Mouse (Mus musculus): ENCODE data around the gene Med22.
"Not testable (repeated sequence)": the region's sequence is repeated elsewhere in the genome, so short reads cannot be mapped to it uniquely, and the experiment has no call there.

The Med22 gene

GRCm38 (mm10) chr2:26915927-26916728, 5.7 kb upstream of the Med22 start, which contains the start of the genes Surf2 and Surf1:
Surf2 (plus strand) TSS chr2:26916367.
Surf1 (minus strand) TSS chr2:26916530.
- peak; percentile 82 for DNase-seq

GRCm38 (mm10) chr2:26914148-26914941, 3.9 kb upstream of the Med22 start:
- no peak for DNase-seq

- no peak for DNase-seq
Observed at GRCm38 (mm10) chr2:26913416-26914147, 3.1 kb upstream of the Med22 start.

GRCm38 (mm10) chr2:26912253-26912770, 1.8 kb upstream of the Med22 start:
- no peak for DNase-seq

- peak; percentile 70 for DNase-seq
Observed at GRCm38 (mm10) chr2:26910994-26911765, 703 bp upstream of the Med22 start.

- DNase-seq, result no peak
Observed at GRCm38 (mm10) chr2:26909387-26909784, 1.1 kb downstream of the Med22 start.

GRCm38 (mm10) chr2:26908710-26909386, 1.6 kb downstream of the Med22 start:
- no peak for DNase-seq

GRCm38 (mm10) chr2:26907109-26907508, 3.4 kb downstream of the Med22 start:
- peak; percentile 37 for DNase-seq

- no peak for DNase-seq
Observed at GRCm38 (mm10) chr2:26906431-26906830, 4.0 kb downstream of the Med22 start.

GRCm38 (mm10) chr2:26905936-26906335, 4.5 kb downstream of the Med22 start:
- DNase-seq, result no peak

GRCm38 (mm10) chr2:26903311-26903710, 7.2 kb downstream of the Med22 start:
- no peak for DNase-seq

GRCm38 (mm10) chr2:26902467-26903220, 7.8 kb downstream of the Med22 start, which contains the start of gene Surf6:
Surf6 (minus strand) TSS chr2:26902879.
- peak; percentile 91 for DNase-seq

- DNase-seq, result no peak
Observed at GRCm38 (mm10) chr2:26901834-26902400, 8.6 kb downstream of the Med22 start.

- no peak for DNase-seq
Observed at GRCm38 (mm10) chr2:26900731-26901130, 9.7 kb downstream of the Med22 start.

GRCm38 (mm10) chr2:26895898-26896297, 14.6 kb downstream of the Med22 start:
- DNase-seq, result no peak

GRCm38 (mm10) chr2:26886170-26886569, 24.3 kb downstream of the Med22 start:
- DNase-seq, result not testable (repeated sequence)

GRCm38 (mm10) chr2:26885541-26885940, 24.9 kb downstream of the Med22 start:
- DNase-seq, result not testable (repeated sequence)

GRCm38 (mm10) chr2:26878571-26878970, 31.9 kb downstream of the Med22 start:
- no peak for DNase-seq

- no peak for DNase-seq
Observed at GRCm38 (mm10) chr2:26870666-26871065, 39.8 kb downstream of the Med22 start.

- DNase-seq, result no peak
Observed at GRCm38 (mm10) chr2:26864879-26865278, 45.6 kb downstream of the Med22 start, which contains the start of gene Abo. Abo (minus strand) TSS chr2:26864979.
